Mouse (Mus musculus) kidney, embryonic 15.5 days (tissue): ENCODE data around the gene Srsf5. TPM values are rescaled to one million over a fixed set of nuclear protein-coding genes. Genes with fewer than 3 reads are reported as not detected.

Source experiments
- polyA plus RNA-seq: library from polyadenylated mRNA; unstranded; fragments of >200 nt; fragmentation: Nextera tagmentation; extraction: Ambion mirVana; gene quantifications from 2 replicates; pipeline ENCODE4 v1.2.1, GENCODE M21; 2015

Srsf5 gene
- polyA plus RNA-seq, 1 experiment from 2014 or later: 593 TPM

Other genes starting within 250 kb of the Srsf5 start
- 0.14 and 0.17 TPM in 2 replicates for gene Ccdc177, start 184.8 kb upstream of the Srsf5 start, polyA plus RNA-seq
- gene Susd6, start 155.0 kb upstream of the Srsf5 start, polyA plus RNA-seq: 15.2 and 15.6 TPM in 2 replicates
- gene Slc10a1, start 23.2 kb downstream of the Srsf5 start, polyA plus RNA-seq: 0.82 and 0.96 TPM in 2 replicates
- gene Smoc1, start 81.3 kb downstream of the Srsf5 start, polyA plus RNA-seq: 1.7 and 2.3 TPM in 2 replicates